Mouse (Mus musculus) hindlimb bud, embryonic 11.5 days (tissue): ENCODE measurements around the gene Pnkd.

Experiments
- DNase-seq: peaks from one replicate; pipeline ENCODE4 v3.0.0-alpha.2; 2012; ENCODE audit warnings: low read depth, low spot score; ENCODE audit errors: extremely low spot score

Gene Pnkd

DNA sequence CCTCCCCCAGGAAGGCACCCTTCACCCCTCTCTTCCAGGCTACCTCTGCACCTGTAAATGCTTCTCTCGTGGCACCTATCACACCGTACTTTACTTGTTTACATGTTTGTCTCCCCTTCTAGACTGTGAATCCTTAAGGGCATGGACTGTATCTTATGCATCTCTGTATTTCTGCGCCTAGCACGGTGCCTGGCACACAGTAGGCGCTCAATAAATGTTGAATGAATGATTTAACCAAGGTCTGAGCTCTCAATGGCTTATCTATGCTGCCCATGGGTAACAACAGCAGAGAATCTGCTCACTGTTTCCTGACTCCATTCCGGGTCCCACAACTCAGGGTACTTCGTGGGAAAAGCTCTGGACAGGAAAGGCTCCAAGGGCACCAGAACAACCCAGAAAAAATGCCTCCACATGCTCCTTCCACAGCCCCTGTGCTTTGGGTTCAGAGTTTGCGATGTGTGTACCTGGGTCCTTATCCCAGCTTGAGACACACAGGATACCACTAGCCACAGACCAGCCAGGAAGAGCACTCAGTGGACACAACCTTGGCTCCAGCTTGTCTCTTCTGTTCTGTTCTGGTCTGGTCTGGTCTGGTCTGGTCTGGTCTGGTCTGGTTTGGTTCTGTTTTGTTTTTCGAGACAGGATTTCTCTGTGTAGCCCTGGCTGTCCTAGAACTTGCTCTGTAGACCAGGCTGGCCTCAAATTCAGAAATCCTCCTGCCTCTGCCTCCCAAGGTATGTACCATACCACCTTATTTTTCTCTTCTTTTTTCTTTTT is 68.9 kb downstream of the Pnkd start:
- no peak for DNase-seq

DNA sequence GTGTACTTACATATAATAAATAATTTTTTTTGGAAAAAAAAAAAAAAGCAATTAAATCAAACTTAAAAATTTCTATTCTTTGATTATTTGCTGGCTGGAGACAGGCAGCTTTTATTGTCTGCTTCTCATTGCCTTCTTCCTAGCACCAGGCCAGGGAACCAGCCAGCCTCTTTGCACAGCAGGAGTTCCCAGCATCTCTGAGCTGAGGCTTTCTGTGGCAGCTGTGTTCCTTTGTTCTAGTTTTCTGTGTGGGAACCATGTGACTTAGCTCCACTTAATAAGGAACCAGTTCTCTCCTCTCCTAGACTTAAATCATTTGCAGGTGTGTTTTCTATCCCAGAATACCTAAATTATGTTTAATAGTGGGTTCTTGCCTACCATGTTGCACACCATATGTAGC is 72.8 kb downstream of the Pnkd start:
- no peak for DNase-seq

- DNase-seq = no peak
Observed at GRCm38 (mm10) chr1:74359952-74360517, 75.3 kb downstream of the Pnkd start.

DNA sequence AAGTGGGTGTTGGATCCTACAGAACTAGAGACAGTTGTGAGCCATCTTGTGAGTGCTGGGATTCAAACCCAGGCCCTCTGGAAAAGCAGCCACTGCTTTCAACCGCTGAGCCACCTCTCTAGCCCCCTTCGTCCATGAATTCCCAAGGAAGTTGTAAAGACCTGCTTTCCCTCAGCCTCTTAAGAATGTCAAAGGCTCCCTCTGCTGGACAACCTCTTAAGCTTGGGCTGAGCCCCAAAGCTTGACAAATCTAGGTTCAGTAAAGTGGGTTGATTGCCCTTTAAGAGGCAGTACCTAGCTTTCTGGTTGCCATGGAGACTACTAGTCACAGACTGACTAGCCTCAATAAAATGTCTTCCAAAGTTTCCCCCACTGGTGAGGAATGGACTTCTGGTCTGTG is 77.1 kb downstream of the Pnkd start, which contains the start of gene Catip:
Gene Catip (plus strand): TSS at position 297 of the 400 bp plus-strand sequence.
- DNase-seq = peak; percentile 96

GRCm38 (mm10) chr1:74362325-74363229 is 77.8 kb downstream of the Pnkd start:
- no peak for DNase-seq

- DNase-seq = no peak
Observed at GRCm38 (mm10) chr1:74363437-74363836, 78.7 kb downstream of the Pnkd start.

DNA sequence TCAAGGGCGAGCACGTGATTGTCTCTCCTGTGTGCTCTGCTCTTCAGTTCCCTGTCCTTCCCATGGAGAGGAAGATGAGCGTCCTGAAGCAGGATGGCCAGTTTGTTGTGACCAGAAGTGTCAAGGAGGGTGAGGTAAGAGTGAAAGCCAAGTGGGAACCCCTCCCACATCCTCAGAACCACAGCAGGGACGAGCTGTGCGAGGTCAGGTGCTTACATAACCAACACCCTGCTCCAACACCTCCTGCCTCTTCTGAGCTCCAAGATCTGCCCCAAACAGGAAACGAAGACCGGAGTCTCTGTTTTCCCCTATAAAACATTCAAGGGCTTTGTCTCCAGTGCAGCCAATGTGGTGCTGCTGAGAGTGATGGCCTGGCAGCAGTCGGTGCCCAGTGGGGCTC is 79.5 kb downstream of the Pnkd start:
- DNase-seq = no peak

DNA sequence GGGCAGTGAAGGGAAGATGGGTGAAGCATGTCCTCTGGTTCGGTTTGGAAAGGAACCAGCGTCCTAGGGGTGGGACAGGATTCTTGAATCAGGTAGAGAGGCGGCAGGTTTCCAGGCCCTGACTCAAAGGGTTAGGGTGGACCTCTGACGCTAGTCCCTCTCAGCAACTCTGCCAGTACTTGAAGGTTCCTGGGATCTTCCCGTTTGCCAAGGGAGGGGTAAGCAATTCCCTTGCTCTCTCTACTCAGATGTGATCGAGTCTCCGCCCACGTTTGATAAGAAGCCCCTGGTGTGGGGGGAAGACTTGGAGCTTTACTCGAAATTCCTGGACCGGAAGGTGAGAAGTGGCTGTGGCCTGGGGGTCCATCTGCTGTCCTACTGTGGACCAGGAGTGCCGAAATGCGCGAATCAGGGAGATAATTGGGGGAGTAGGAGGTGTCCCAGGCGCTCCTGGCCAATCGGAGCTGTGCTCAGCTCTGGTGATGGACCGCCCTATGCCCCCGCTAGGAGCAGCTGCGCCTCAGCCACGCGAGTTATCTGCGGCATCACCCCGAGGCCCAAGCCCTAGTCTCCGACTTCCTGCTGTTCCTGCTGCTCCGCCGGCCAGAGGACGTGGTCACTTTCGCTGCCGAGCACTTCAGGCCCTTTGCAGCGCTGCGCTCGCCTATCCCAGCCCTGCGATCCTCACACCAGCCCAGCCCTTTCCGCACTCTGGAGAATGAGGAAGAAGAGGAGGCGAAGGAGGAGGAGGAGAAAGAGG is 83.3 kb downstream of the Pnkd start:
- DNase-seq = no peak

GRCm38 (mm10) chr1:74370040-74370439 is 85.3 kb downstream of the Pnkd start:
- DNase-seq = no peak

DNA sequence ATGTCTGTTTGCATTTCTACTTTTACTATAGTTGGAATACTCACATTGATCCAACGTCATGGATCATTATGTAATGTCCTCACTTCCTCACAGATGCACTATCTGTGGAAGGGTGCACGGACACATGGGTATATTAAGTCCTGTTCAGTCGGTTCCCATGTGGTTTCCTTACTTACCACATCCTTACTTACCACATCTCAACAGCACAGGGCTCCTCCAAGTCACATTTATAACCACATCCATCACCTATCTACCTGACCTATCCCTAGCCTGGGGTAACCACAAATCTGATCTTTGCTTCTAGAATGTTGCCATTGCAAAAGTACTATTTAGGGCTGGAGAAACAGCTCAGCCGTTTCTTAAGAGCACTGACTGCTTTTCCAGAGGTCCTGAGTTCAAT is 88.6 kb downstream of the Pnkd start:
- DNase-seq = no peak

DNA sequence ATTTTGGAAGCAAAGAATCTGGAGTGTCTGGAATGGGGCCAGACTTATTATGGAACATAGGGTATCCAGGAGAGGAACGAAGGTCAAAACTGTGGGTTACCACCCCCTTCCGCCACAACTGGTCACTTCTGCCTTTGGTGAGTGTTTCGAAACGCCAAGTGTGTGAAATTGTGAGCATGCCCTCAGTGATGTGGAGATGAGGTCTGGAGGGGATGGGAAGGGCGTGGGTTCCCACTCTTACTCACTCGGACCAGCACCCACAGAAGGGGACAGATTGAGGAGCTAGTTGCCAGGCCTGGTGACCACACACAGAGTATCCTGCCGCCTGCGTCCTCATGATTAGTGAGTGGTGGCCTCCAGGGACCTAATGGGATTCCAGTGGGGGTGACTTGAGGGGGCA is 90.2 kb downstream of the Pnkd start, which contains the start of gene Slc11a1:
Gene Slc11a1 (plus strand): TSS at position 216 of the 400 bp plus-strand sequence.
- DNase-seq = no peak

DNA sequence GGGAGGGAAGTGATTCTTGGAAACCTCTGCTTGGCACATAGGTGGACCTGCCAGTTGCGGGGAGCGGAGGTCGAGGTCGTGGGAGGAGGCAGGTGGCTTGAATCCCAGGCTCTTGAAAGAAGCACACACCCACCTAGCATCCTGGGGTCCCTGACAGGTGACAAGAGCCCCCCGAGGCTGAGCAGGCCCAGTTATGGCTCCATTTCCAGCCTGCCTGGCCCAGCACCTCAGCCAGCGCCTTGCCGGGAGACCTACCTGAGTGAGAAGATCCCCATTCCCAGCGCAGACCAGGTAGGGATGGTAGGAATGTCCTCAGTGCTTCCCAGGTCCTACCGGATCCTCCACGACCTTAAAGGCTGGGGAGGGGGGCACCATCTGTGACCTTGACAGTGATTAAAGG is 90.8 kb downstream of the Pnkd start:
- DNase-seq = no peak

DNA sequence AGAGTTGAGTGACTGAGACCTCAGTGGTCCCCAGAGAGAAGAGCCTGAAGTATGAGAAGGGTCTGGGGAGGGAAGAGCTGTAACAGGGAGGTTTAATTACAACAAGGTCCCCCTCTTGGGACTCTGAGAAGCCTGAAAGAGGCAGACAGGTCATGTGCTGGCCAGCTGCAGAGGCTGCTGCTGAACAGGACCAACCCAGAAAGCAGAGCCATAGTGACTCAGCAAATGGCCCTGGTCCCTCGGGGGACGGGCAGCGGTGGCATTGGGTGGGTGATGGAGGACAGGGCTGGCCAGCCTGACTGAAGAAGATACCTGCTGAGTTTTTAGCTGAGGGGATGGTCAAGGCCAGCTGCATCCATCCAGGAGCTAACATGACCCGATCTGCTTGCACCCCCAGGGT is 91.7 kb downstream of the Pnkd start:
- DNase-seq = no peak

DNA sequence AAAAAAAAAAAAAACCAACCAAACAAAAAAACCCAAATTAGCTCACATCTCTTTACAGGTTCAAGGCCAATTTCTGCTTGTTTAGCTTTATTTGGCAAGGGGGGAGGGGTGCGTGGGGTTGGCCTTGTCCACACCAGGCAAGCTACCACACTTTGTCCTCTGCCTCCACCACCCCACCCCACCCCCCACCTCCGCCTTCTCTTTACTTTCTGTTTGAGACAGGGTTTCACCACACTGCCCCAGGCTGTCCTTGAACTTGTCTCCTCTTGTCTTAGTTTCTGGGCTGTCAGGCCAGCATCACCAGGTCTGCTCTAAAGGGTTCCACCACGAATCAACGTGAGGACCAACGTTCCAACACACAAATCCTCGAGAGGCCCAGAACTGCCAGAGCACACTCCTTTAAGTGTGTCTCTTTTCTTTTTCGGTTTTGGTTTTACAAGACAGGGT is 94.4 kb downstream of the Pnkd start:
- no peak for DNase-seq

DNA sequence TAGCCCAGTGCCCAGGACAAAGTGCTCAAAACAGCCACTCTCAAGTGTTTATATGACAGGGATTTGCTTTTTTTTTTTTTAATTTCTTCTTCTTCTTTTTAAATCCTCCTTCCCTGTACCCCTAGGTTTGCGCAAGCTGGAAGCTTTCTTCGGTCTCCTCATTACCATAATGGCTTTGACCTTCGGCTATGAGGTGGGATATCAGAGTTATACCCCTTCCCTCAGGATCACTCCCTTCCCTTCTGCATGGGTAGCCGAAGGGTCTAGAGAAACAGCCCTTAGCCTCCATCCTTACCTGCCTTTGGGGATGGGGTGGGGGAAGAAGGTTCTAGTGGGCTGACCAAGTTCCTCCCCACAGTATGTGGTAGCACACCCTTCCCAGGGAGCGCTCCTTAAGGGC is 95.8 kb downstream of the Pnkd start:
- no peak for DNase-seq

DNA sequence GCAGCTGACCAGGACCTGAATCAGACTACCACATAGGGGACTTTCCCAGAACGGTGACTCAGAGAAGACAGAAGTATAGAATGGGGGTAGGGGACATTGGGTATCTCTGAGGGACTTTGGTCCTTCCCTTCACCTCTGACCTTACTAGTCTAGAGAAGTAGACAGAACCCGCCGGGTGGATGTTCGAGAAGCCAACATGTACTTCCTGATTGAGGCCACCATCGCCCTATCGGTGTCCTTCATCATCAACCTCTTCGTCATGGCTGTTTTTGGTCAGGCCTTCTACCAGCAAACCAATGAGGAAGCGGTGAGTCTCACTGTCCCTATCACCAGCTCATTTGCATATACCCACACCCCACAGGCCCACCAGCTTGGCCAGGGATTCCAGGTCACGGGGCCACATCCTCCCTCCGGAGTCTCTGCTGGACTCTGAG is 96.9 kb downstream of the Pnkd start:
- no peak for DNase-seq

DNA sequence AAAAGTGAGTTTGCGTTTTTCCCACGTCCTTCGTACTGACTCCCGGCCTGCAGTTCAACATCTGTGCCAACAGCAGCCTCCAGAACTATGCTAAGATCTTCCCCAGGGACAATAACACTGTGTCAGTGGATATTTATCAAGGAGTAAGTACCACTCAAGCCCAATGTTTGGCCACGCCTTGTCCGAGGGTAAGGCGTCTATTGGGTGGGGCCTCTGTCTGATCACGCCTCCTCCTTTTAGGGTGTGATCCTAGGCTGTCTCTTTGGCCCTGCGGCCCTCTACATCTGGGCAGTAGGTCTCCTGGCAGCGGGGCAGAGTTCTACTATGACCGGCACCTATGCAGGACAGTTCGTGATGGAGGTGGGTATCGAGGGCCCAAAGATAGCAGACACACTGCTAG is 98.7 kb downstream of the Pnkd start:
- no peak for DNase-seq

- no peak for DNase-seq
Observed at GRCm38 (mm10) chr1:74384525-74384924, 99.8 kb downstream of the Pnkd start.

GRCm38 (mm10) chr1:74385064-74385463 is 100.3 kb downstream of the Pnkd start:
- DNase-seq = no peak

DNA sequence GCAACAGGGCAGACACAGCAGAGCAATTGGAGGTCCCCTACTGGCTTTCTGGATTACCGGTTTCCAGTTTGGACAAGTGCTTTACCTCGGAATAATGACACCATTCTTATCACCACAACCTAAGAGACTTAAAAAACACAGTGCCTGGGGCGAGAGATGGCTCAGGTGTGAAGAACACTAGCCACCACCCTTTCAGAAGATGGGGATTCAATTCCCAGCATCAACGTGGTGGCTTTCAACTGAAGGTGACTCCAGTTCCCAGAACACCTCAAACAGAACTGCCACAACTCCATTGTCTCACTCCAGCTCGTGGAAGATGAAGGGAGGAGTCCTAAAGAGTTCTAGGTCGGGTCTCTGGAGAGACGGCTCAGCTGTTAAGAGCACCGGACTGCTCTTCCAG is 100.8 kb downstream of the Pnkd start:
- DNase-seq = no peak

GRCm38 (mm10) chr1:74386363-74386713 is 101.6 kb downstream of the Pnkd start:
- no peak for DNase-seq
